Mouse (Mus musculus) embryonic facial prominence, embryonic 10.5 days (tissue): ENCODE data around the gene Plxnb1. TPM values are rescaled to one million over a fixed set of nuclear protein-coding genes. Genes with fewer than 3 reads are reported as not detected.

Experiments
- DNase-seq: peaks from one replicate; pipeline ENCODE4 v3.0.0-alpha.2; 2017; ENCODE audit warnings: low spot score
- H3K27ac ChIP-seq: fragments of 300-500 bp; sonication (generic); replicated peaks from 2 replicates; pipeline ENCODE4 v1.5.1; 2016; ENCODE audit warnings: mild to moderate bottlenecking
- H3K27me3 ChIP-seq: fragments of 300-500 bp; sonication (generic); replicated peaks from 2 replicates; pipeline ENCODE4 v1.6.1; 2016; ENCODE audit warnings: low read depth, mild to moderate bottlenecking; ENCODE audit not compliant: poor library complexity, severe bottlenecking
- H3K36me3 ChIP-seq: fragments of 300-500 bp; sonication (generic); replicated peaks from 2 replicates; pipeline ENCODE4 v1.6.1; 2016; ENCODE audit warnings: mild to moderate bottlenecking, moderate library complexity
- H3K4me1 ChIP-seq: fragments of 300-500 bp; sonication (generic); 2 replicates; pipeline ENCODE4 v1.6.1; 2016
- H3K4me3 ChIP-seq: fragments of 300-500 bp; sonication (generic); 2 replicates; pipeline ENCODE4 v1.5.1; 2016; ENCODE audit warnings: mild to moderate bottlenecking, moderate library complexity
- H3K9me3 ChIP-seq: fragments of 300-500 bp; sonication (generic); 2 replicates; pipeline ENCODE4 v1.6.1; 2016; ENCODE audit warnings: mild to moderate bottlenecking
- WGBS: fragments of 180-500 bp; shearing (Covaris S2); methylation state at CpG from one replicate; pipeline ENCODE4 v1.1.7; 2016; 5-methylcytosine and 5-hydroxymethylcytosine counted together
- polyA plus RNA-seq: library from polyadenylated mRNA; unstranded; fragments of >200 nt; fragmentation: Nextera tagmentation; extraction: Ambion mirVana; gene quantifications from 2 replicates; pipeline ENCODE4 v1.2.1, GENCODE M21; 2016

Plxnb1 gene
- polyA plus RNA-seq, 1 experiment from 2014 or later: 24.8 TPM

GRCm38 (mm10) chr9:109055271-109056030 is 39.7 kb upstream of the Plxnb1 start:
- peak overlapping the region; percentile 74 for H3K27ac ChIP-seq
- 90% methylated on average over 12 of the region's 12 CpGs for whole genome bisulfite sequencing

GRCm38 (mm10) chr9:109056081-109056690 is 39.0 kb upstream of the Plxnb1 start:
- Histone ChIP-seq H3K27ac (no peak overlapping the region), H3K27me3 (no peaks in the 10 kb centered on the region), H3K36me3 (peaks cover 56% of the 10 kb centered on the region), H3K4me1 (peaks cover 37% of the 10 kb centered on the region), H3K4me3 (no peak overlapping the region), H3K9me3 (no peaks in the 10 kb centered on the region)
- WGBS: 93% methylated on average over 17 of the region's 17 CpGs
- no peak for DNase-seq

More at GRCm38 (mm10) chr9:109055271-109056030, 39.7 kb upstream of the Plxnb1 start:
- Histone ChIP-seq H3K4me3 (peak overlapping the region; percentile 42), H3K27me3 (no peaks in the 10 kb centered on the region), H3K36me3 (peaks cover 49% of the 10 kb centered on the region), H3K9me3 (no peaks in the 10 kb centered on the region), H3K4me1 (peaks cover 37% of the 10 kb centered on the region)
- no peak for DNase-seq

GRCm38 (mm10) chr9:109056916-109057315 is 38.3 kb upstream of the Plxnb1 start:
- WGBS: 84% methylated on average over 4 of the region's 4 CpGs
- H3K27ac ChIP-seq: no peak overlapping the region
- H3K4me1 ChIP-seq: peaks cover 37% of the 10 kb centered on the region
- no peaks in the 10 kb centered on the region for H3K27me3 ChIP-seq
- no peak for DNase-seq
- peaks cover 55% of the 10 kb centered on the region for H3K36me3 ChIP-seq
- H3K9me3 ChIP-seq: no peaks in the 10 kb centered on the region
- H3K4me3 ChIP-seq: no peak overlapping the region

GRCm38 (mm10) chr9:109057543-109057942 is 37.6 kb upstream of the Plxnb1 start:
- Histone ChIP-seq H3K4me1 (peaks cover 37% of the 10 kb centered on the region), H3K36me3 (peaks cover 60% of the 10 kb centered on the region), H3K9me3 (no peaks in the 10 kb centered on the region), H3K27me3 (no peaks in the 10 kb centered on the region), H3K27ac (no peak overlapping the region), H3K4me3 (no peak overlapping the region)
- 95% methylated on average over 5 of the region's 5 CpGs for WGBS
- no peak for DNase-seq

- H3K4me1 ChIP-seq: peaks cover 37% of the 10 kb centered on the region
- no peaks in the 10 kb centered on the region for H3K9me3 ChIP-seq
- WGBS: 94% methylated on average over 19 of the region's 19 CpGs
- H3K4me3 ChIP-seq: no peak overlapping the region
- 0 out of 2 replicates have a peak overlapping the region, but pooled peaks have one; percentile 86 for H3K27ac ChIP-seq
- no peaks in the 10 kb centered on the region for H3K27me3 ChIP-seq
- H3K36me3 ChIP-seq: peaks cover 67% of the 10 kb centered on the region
- no peak for DNase-seq
Measured at GRCm38 (mm10) chr9:109058006-109058765, 37.0 kb upstream of the Plxnb1 start.

- Histone ChIP-seq H3K4me1 (peaks cover 30% of the 10 kb centered on the region), H3K4me3 (peak within 1 kb of the TSS; percentile 48), H3K27ac (peak within 1 kb of the TSS; percentile 86), H3K9me3 (no peaks in the 10 kb centered on the region), H3K27me3 (no peaks in the 10 kb centered on the region), H3K36me3 (peaks cover 78% of the 10 kb centered on the region)
- peak; percentile 87 for DNase-seq
- 27% methylated on average over 15 of the region's 15 CpGs for WGBS
Measured at GRCm38 (mm10) chr9:109059136-109059903, 35.9 kb upstream of the Plxnb1 start, which contains the start of gene Trex1. Gene Trex1, minus strand, starts transcription at chr9:109059734.

- H3K27me3 ChIP-seq: no peaks in the 10 kb centered on the region
- H3K27ac ChIP-seq: peak overlapping the region; percentile 86; the same call in 1 of the 2 replicates
- no peak for DNase-seq
- 89% methylated on average over 16 of the region's 16 CpGs for WGBS
- H3K4me1 ChIP-seq: peaks cover 20% of the 10 kb centered on the region
- H3K9me3 ChIP-seq: no peaks in the 10 kb centered on the region
- peaks cover 88% of the 10 kb centered on the region for H3K36me3 ChIP-seq
- H3K4me3 ChIP-seq: no peak overlapping the region
Measured at GRCm38 (mm10) chr9:109060184-109060897, 34.8 kb upstream of the Plxnb1 start.

- peaks cover 93% of the 10 kb centered on the region for H3K36me3 ChIP-seq
- 93% methylated on average over 5 of the region's 5 CpGs for WGBS
Measured at GRCm38 (mm10) chr9:109060898-109061295, 34.3 kb upstream of the Plxnb1 start.

GRCm38 (mm10) chr9:109068095-109068735 is 27.0 kb upstream of the Plxnb1 start:
- no peaks in the 10 kb centered on the region for H3K9me3 ChIP-seq
- H3K4me1 ChIP-seq: peaks cover 14% of the 10 kb centered on the region
- H3K4me3 ChIP-seq: no peak overlapping the region
- H3K27ac ChIP-seq: no peak overlapping the region
- WGBS: 95% methylated on average over 3 of the region's 3 CpGs
- H3K27me3 ChIP-seq: no peaks in the 10 kb centered on the region
- H3K36me3 ChIP-seq: peaks cover 90% of the 10 kb centered on the region
- DNase-seq: no peak

More at GRCm38 (mm10) chr9:109060898-109061295, 34.3 kb upstream of the Plxnb1 start:
- H3K27me3 ChIP-seq: no peaks in the 10 kb centered on the region
- no peak overlapping the region for H3K4me3 ChIP-seq
- no peak overlapping the region for H3K27ac ChIP-seq
- no peak for DNase-seq
- H3K9me3 ChIP-seq: no peaks in the 10 kb centered on the region
- H3K4me1 ChIP-seq: peaks cover 18% of the 10 kb centered on the region

- Histone ChIP-seq H3K27me3 (no peaks in the 10 kb centered on the region), H3K9me3 (no peaks in the 10 kb centered on the region), H3K4me1 (peaks cover 24% of the 10 kb centered on the region), H3K4me3 (peak within 1 kb of the TSS; percentile 71), H3K36me3 (peaks cover 45% of the 10 kb centered on the region), H3K27ac (peak within 1 kb of the TSS; percentile 89)
- under 1% methylated on average over 57 of the region's 57 CpGs for WGBS
- DNase-seq: peak; percentile 94
Measured at GRCm38 (mm10) chr9:109073661-109074573, 21.3 kb upstream of the Plxnb1 start, which contains the start of gene Atrip. Gene Atrip, minus strand, starts transcription at chr9:109074124.
